Mouse (Mus musculus) hindbrain, embryonic 16.5 days (tissue): Measurements from ENCODE around the gene Adprm. TPM values are rescaled to one million over a fixed set of nuclear protein-coding genes. Genes with fewer than 3 reads are reported as not detected.

ENCODE experiments used
- ATAC-seq: fragments of 200-750 bp; cut with Nextera tagmentation; 2 replicates; pipeline ENCODE4 v1.8.0; 2017; ENCODE audit warnings: moderate TSS enrichment, moderate library complexity
- H3K27ac ChIP-seq: fragments of 300-500 bp; sonication (generic); 2 replicates; pipeline ENCODE4 v1.5.1; 2014; ENCODE audit warnings: low read depth, mild to moderate bottlenecking, control low read depth, low read length, moderate library complexity
- H3K27me3 ChIP-seq: fragments of 300-500 bp; sonication (generic); replicated peaks from 2 replicates; pipeline ENCODE4 v1.6.1; 2014; ENCODE audit warnings: low read length; ENCODE audit not compliant: control insufficient read depth, insufficient read depth
- H3K36me3 ChIP-seq: fragments of 300-500 bp; sonication (generic); 2 replicates; pipeline ENCODE4 v1.6.1; 2014; ENCODE audit warnings: mild to moderate bottlenecking, low read length, moderate library complexity, mixed read lengths; ENCODE audit not compliant: control insufficient read depth, insufficient read depth
- H3K4me1 ChIP-seq: fragments of 300-500 bp; sonication (generic); 2 replicates; pipeline ENCODE4 v1.6.1; 2014; ENCODE audit warnings: low read depth, low read length; ENCODE audit not compliant: control insufficient read depth, insufficient read depth
- H3K4me2 ChIP-seq: fragments of 300-500 bp; sonication (generic); 2 replicates; pipeline ENCODE4 v1.6.1; 2014; ENCODE audit warnings: mild to moderate bottlenecking, low read length, control low read depth, moderate library complexity
- H3K4me3 ChIP-seq: fragments of 300-500 bp; sonication (generic); 2 replicates; pipeline ENCODE4 v1.5.1; 2014; ENCODE audit warnings: mild to moderate bottlenecking, low read length, control low read depth, moderate library complexity
- H3K9ac ChIP-seq: fragments of 300-500 bp; sonication (generic); 2 replicates; pipeline ENCODE4 v1.6.1; 2014; ENCODE audit warnings: low read depth, mild to moderate bottlenecking, control low read depth, low read length, moderate library complexity
- H3K9me3 ChIP-seq: fragments of 300-500 bp; sonication (generic); 2 replicates; pipeline ENCODE4 v1.6.1; 2014; ENCODE audit warnings: mild to moderate bottlenecking, low read length, moderate library complexity; ENCODE audit not compliant: control insufficient read depth
- WGBS: fragments of 180-500 bp; shearing (Covaris S2); extraction: QIAGEN DNeasy Blood & Tissue Kit; methylation state at CpG from one replicate; pipeline ENCODE4 v1.1.7; 2014; 5-methylcytosine and 5-hydroxymethylcytosine counted together
- polyA plus RNA-seq: library from polyadenylated mRNA; unstranded; fragments of >200 nt; fragmentation: Nextera tagmentation; extraction: Ambion mirVana; gene quantifications from 2 replicates; pipeline ENCODE4 v1.2.1, GENCODE M21; 2015

Gene Adprm
- polyA plus RNA-seq, 1 experiment from 2014 or later, result 30.3 TPM

GRCm38 (mm10) chr11:67062726-67063125 is 10.3 kb upstream of the Adprm start:
- no peak overlapping the region for H3K9ac ChIP-seq
- 92% methylated on average over 3 of the region's 3 CpGs for WGBS
- no peak overlapping the region for H3K4me3 ChIP-seq
- H3K36me3 ChIP-seq, result peaks cover 40% of the 10 kb centered on the region
- no peak overlapping the region for H3K4me2 ChIP-seq
- no peaks in the 10 kb centered on the region for H3K9me3 ChIP-seq
- no peaks in the 10 kb centered on the region for H3K4me1 ChIP-seq
- no peak for ATAC-seq
- H3K27ac ChIP-seq, result no peak overlapping the region
- H3K27me3 ChIP-seq, result no peaks in the 10 kb centered on the region

DNA sequence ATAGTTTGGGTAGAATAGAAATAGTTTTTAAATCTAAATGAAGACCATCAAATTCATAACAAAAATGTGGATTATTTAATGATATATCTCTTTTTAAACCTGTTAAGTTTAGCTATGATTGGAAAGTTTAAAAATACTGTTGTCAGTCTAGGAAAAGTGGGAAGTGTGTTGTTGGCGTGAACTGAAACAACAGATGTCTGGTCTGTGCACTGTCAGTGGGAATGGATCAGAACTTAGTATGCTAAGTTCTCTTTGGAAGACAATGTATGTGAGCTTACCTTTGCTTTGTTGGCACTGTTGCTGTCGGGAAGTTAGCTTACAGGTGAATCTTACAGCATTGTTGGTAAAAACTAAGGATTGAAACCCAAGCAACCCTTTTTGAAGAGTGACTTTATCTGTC is 8.9 kb upstream of the Adprm start:
- Histone ChIP-seq H3K27ac (no peak overlapping the region), H3K4me3 (no peak overlapping the region), H3K9ac (no peak overlapping the region), H3K4me2 (no peak overlapping the region), H3K27me3 (no peaks in the 10 kb centered on the region), H3K36me3 (peaks cover 47% of the 10 kb centered on the region), H3K9me3 (no peaks in the 10 kb centered on the region), H3K4me1 (no peaks in the 10 kb centered on the region)
- 90% methylated on average over 2 of the region's 2 CpGs for WGBS
- no peak for ATAC-seq

GRCm38 (mm10) chr11:67054754-67055365 is 2.5 kb upstream of the Adprm start:
- ATAC-seq, result no peak
- Histone ChIP-seq H3K4me3 (no peak overlapping the region), H3K9me3 (no peaks in the 10 kb centered on the region), H3K27me3 (no peaks in the 10 kb centered on the region), H3K4me1 (peaks cover 14% of the 10 kb centered on the region), H3K4me2 (no peak overlapping the region), H3K27ac (no peak overlapping the region), H3K36me3 (peaks cover 26% of the 10 kb centered on the region), H3K9ac (no peak overlapping the region)
- WGBS, result 93% methylated on average over 8 of the region's 8 CpGs

DNA sequence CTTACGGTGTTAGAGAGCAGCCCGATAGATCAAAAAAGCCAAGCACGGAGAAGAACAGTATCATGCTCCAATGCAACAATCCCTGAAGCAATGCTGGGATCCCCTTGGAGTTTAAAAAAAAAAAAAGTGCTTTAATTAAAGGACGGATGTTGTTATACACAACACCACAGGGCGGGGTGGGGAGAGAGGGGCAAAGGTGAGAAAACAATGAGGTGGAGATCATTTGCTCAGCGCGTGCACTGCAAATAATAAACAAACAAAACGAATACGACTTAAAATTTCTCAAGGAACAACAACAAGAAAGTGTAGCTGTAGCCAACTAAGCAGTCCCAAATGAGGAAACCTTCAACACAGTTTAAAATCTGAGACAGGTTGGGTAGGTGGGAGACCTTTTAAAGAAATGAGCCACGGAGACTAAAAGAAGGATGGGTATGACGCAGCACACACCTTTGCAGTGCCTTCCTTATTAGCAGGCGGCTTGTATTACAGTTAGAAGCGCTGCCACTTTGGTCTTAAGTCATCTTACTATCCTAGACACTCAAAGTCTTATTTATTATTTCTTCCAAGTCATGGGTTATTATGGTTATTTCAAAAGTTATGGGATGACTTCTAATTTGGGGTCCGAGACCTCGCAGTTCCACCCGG is 596 bp downstream of the Adprm start:
- Histone ChIP-seq H3K4me1 (peaks cover 14% of the 10 kb centered on the region), H3K36me3 (peaks cover 6% of the 10 kb centered on the region; the same call in 1 of the 2 replicates), H3K27me3 (no peaks in the 10 kb centered on the region), H3K9ac (peak overlapping the region; percentile 89), H3K27ac (peak overlapping the region; percentile 89), H3K9me3 (no peaks in the 10 kb centered on the region), H3K4me2 (peak overlapping the region; percentile 64), H3K4me3 (peak overlapping the region; percentile 99)
- 9% methylated on average over 16 of the region's 16 CpGs for WGBS
- peak; percentile 56; the same call in 1 of the 2 replicates for ATAC-seq

GRCm38 (mm10) chr11:67049256-67049655 is 3.1 kb downstream of the Adprm start:
- H3K4me1 ChIP-seq, result peaks cover 14% of the 10 kb centered on the region
- no peaks in the 10 kb centered on the region for H3K36me3 ChIP-seq
- no peaks in the 10 kb centered on the region for H3K9me3 ChIP-seq
- no peaks in the 10 kb centered on the region for H3K27me3 ChIP-seq
- no peak overlapping the region for H3K4me2 ChIP-seq
- no peak for ATAC-seq
- H3K9ac ChIP-seq, result no peak overlapping the region
- H3K27ac ChIP-seq, result no peak overlapping the region
- whole genome bisulfite sequencing, result 93% methylated on average over 3 of the region's 3 CpGs
- H3K4me3 ChIP-seq, result no peak overlapping the region

GRCm38 (mm10) chr11:67048496-67048895 is 3.9 kb downstream of the Adprm start:
- no peaks in the 10 kb centered on the region for H3K27me3 ChIP-seq
- no peak for ATAC-seq
- WGBS, result 91% methylated on average over 8 of the region's 8 CpGs

DNA sequence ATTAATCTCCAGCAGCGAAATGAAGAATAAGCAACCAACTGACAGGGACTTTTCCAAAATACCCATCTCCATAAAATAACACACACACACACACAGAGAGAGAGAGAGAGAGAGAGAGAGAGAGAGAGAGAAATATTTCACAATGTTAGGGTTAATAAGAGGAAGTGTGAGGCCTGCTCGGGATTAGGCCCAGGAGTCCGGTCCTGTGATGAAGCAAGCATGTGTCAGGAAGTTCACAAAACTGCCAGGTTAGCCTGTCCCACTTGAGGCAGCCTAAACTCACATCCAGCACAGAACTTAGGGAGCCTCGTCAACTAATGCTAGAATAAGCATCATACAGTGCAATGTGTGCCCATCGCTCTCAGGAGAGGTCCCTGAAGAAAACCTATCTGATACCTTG is 5.2 kb downstream of the Adprm start:
- peaks cover 5% of the 10 kb centered on the region for H3K4me1 ChIP-seq
- H3K4me2 ChIP-seq, result no peak overlapping the region
- no peak for ATAC-seq
- no peaks in the 10 kb centered on the region for H3K9me3 ChIP-seq
- H3K4me3 ChIP-seq, result no peak overlapping the region
- no peak overlapping the region for H3K27ac ChIP-seq
- H3K9ac ChIP-seq, result no peak overlapping the region
- no peaks in the 10 kb centered on the region for H3K27me3 ChIP-seq
- 95% methylated on average over 5 of the region's 5 CpGs for whole genome bisulfite sequencing
- no peaks in the 10 kb centered on the region for H3K36me3 ChIP-seq

More at GRCm38 (mm10) chr11:67048496-67048895, 3.9 kb downstream of the Adprm start:
- no peak overlapping the region for H3K27ac ChIP-seq
- no peak overlapping the region for H3K9ac ChIP-seq
- no peaks in the 10 kb centered on the region for H3K36me3 ChIP-seq
- no peaks in the 10 kb centered on the region for H3K9me3 ChIP-seq
- no peak overlapping the region for H3K4me3 ChIP-seq
- no peak overlapping the region for H3K4me2 ChIP-seq
- H3K4me1 ChIP-seq, result peaks cover 10% of the 10 kb centered on the region

- H3K4me3 ChIP-seq, result no peak overlapping the region
- H3K4me1 ChIP-seq, result no peaks in the 10 kb centered on the region
- no peak for ATAC-seq
- no peak overlapping the region for H3K4me2 ChIP-seq
- H3K27me3 ChIP-seq, result no peaks in the 10 kb centered on the region
- H3K27ac ChIP-seq, result no peak overlapping the region
- H3K9me3 ChIP-seq, result no peaks in the 10 kb centered on the region
- no peak overlapping the region for H3K9ac ChIP-seq
- 82% methylated on average over 6 of the region's 6 CpGs for WGBS
- peaks cover 17% of the 10 kb centered on the region for H3K36me3 ChIP-seq
Observed at GRCm38 (mm10) chr11:67044959-67045358, 7.4 kb downstream of the Adprm start.

DNA sequence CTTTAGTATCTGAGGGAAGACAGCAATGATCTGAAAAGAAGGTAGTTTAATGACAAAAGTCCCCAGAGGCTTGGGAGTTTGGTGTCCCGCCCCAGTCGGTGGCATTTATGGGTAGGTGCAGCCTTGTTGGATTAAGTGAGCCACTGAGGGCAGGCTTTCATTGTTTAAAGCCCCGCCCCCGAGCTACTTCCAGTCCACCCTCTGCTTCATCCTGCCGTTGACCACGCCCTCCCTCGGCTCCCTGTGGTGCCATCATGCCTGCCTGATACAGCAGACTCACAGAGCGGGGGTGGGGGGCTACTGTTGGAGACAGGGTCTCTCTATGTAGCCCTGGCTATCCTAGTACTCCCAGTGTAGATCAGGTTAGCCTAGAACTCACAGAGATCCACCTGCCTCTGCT is 9.4 kb downstream of the Adprm start:
- WGBS, result 50% methylated on average over 8 of the region's 8 CpGs
- no peak for ATAC-seq
- H3K27me3 ChIP-seq, result no peaks in the 10 kb centered on the region

More for the DNA sequence above, 9.4 kb downstream of the Adprm start:
- Histone ChIP-seq H3K27ac (no peak overlapping the region), H3K9ac (no peak overlapping the region), H3K4me2 (no peak overlapping the region), H3K36me3 (peaks cover 22% of the 10 kb centered on the region), H3K4me3 (no peak overlapping the region), H3K4me1 (no peaks in the 10 kb centered on the region), H3K9me3 (no peaks in the 10 kb centered on the region)
